Mouse (Mus musculus) heart, embryonic 11.5 days (tissue): ENCODE results near the gene Ppp1r17. TPM values are rescaled to one million over a fixed set of nuclear protein-coding genes. Genes with fewer than 3 reads are reported as not detected.

Experiments used
- ATAC-seq: fragments of 200-750 bp; cut with Nextera tagmentation; replicated peaks from 2 replicates; pipeline ENCODE4 v1.8.0; 2017; ENCODE audit warnings: moderate library complexity; ENCODE audit not compliant: insufficient number of reproducible peaks, low FRiP score, low TSS enrichment
- H3K27ac ChIP-seq: fragments of 300-500 bp; sonication (generic); 2 replicates; pipeline ENCODE4 v1.5.1; 2014; ENCODE audit warnings: mild to moderate bottlenecking, low read depth, low read length
- H3K27me3 ChIP-seq: fragments of 300-500 bp; sonication (generic); 2 replicates; pipeline ENCODE4 v1.6.1; 2014; ENCODE audit warnings: mild to moderate bottlenecking, low read length, mixed read lengths; ENCODE audit not compliant: control insufficient read depth, insufficient read depth
- H3K36me3 ChIP-seq: fragments of 300-500 bp; sonication (generic); 2 replicates; pipeline ENCODE4 v1.6.1; 2014; ENCODE audit warnings: mild to moderate bottlenecking, low read length, moderate library complexity, mixed read lengths; ENCODE audit not compliant: control insufficient read depth, insufficient read depth
- H3K4me1 ChIP-seq: fragments of 300-500 bp; sonication (generic); 2 replicates; pipeline ENCODE4 v1.6.1; 2014; ENCODE audit warnings: low read length; ENCODE audit not compliant: control insufficient read depth, insufficient read depth
- H3K4me2 ChIP-seq: fragments of 300-500 bp; sonication (generic); 2 replicates; pipeline ENCODE4 v1.6.1; 2014; ENCODE audit warnings: mild to moderate bottlenecking, moderate library complexity
- H3K4me3 ChIP-seq: fragments of 300-500 bp; sonication (generic); 2 replicates; pipeline ENCODE4 v1.5.1; 2014; ENCODE audit warnings: low read depth, low read length
- H3K9ac ChIP-seq: fragments of 300-500 bp; sonication (generic); 2 replicates; pipeline ENCODE4 v1.6.1; 2014; ENCODE audit warnings: mild to moderate bottlenecking, low read depth, low read length, moderate library complexity
- H3K9me3 ChIP-seq: fragments of 300-500 bp; sonication (generic); replicated peaks from 2 replicates; pipeline ENCODE4 v1.6.1; 2016; ENCODE audit warnings: low read length; ENCODE audit not compliant: control insufficient read depth
- WGBS: fragments of 180-500 bp; shearing (Covaris S2); extraction: QIAGEN DNeasy Blood & Tissue Kit; methylation state at CpG from one replicate; pipeline ENCODE4 v1.1.7; 2014; ENCODE audit not compliant: insufficient replicate concordance; 5-methylcytosine and 5-hydroxymethylcytosine counted together
- polyA plus RNA-seq: library from polyadenylated mRNA; unstranded; fragments of >200 nt; fragmentation: Nextera tagmentation; extraction: Ambion mirVana; gene quantifications from 2 replicates; pipeline ENCODE4 v1.2.1, GENCODE M21; 2014

Ppp1r17 gene
- polyA plus RNA-seq, 1 experiment from 2014 or later: 15.6 TPM

DNA sequence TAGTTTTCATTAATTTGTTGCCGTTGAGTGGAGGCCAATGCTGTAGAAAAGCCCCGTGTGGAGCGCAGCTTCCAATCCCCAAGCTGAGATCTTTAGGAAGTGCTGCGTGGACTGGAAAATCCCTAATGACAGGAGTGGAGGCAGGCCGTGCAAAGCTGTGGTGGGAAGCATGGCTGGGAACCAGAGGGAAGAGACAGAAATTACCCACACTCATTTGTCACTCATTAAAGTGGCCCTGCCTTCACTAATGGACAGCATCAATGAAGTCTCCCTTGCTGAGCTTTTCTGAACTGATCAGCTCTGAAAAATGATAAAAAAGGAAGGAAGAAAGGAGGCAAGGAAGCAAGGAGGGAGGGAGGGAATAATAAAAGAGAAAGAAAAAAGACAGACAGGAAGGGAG is 12.7 kb downstream of the Ppp1r17 start:
- Histone ChIP-seq H3K4me1 (no peaks in the 10 kb centered on the region), H3K27me3 (no peaks in the 10 kb centered on the region), H3K36me3 (no peaks in the 10 kb centered on the region), H3K4me2 (no peak overlapping the region), H3K9me3 (no peaks in the 10 kb centered on the region), H3K9ac (no peak overlapping the region), H3K4me3 (no peak overlapping the region), H3K27ac (no peak overlapping the region)
- ATAC-seq: no peak
- WGBS: 58% methylated on average over 5 of the region's 5 CpGs

DNA sequence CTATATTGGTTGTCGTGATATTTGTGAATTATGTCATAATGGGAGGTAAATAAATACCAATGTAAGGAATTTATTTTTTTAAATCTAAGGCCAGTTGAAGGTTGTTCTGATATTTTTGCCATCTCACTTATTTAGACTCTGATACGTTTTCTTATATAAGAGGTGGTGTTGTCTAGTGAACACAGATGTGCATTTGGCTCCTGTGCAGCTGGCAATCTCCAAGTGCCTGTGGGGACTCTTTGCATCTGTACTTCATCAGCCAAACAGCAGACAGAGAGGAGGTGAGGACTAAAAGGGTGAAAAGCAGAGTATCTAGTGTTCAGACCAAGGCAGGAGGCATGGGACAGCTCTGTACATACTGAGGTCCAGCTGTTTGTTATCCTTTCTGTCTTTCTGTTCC is 14.9 kb downstream of the Ppp1r17 start:
- H3K4me1 ChIP-seq: no peaks in the 10 kb centered on the region
- no peaks in the 10 kb centered on the region for H3K36me3 ChIP-seq
- H3K9me3 ChIP-seq: no peaks in the 10 kb centered on the region
- H3K4me2 ChIP-seq: no peak overlapping the region
- no peak overlapping the region for H3K9ac ChIP-seq
- WGBS: 75% methylated on average over 2 of the region's 2 CpGs
- ATAC-seq: no peak
- no peak overlapping the region for H3K27ac ChIP-seq
- H3K4me3 ChIP-seq: no peak overlapping the region
- no peaks in the 10 kb centered on the region for H3K27me3 ChIP-seq

DNA sequence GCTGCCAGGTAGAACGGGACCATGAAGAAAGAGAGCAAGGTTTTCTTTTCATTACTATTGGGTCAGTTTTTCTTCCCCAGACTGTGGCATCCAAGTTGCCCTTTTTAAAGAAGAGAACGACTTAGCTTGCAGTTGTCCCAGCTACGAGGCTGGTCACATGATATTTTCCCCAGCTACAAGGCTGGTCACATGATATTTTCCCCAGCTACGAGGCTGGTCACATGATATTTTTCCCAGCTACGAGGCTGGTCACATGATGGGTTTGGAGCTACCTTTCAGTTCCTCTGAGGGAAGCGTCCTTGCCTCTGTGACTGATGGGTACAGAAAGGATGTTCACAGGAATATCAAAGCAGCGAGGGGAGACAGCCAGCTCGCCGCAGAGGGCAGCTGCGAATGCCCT is 17.8 kb downstream of the Ppp1r17 start:
- Histone ChIP-seq H3K27me3 (no peaks in the 10 kb centered on the region), H3K27ac (no peak overlapping the region), H3K4me2 (no peak overlapping the region), H3K9ac (no peak overlapping the region), H3K4me3 (no peak overlapping the region), H3K4me1 (no peaks in the 10 kb centered on the region), H3K36me3 (no peaks in the 10 kb centered on the region), H3K9me3 (no peaks in the 10 kb centered on the region)
- no peak for ATAC-seq
- WGBS: 63% methylated on average over 10 of the region's 10 CpGs

DNA sequence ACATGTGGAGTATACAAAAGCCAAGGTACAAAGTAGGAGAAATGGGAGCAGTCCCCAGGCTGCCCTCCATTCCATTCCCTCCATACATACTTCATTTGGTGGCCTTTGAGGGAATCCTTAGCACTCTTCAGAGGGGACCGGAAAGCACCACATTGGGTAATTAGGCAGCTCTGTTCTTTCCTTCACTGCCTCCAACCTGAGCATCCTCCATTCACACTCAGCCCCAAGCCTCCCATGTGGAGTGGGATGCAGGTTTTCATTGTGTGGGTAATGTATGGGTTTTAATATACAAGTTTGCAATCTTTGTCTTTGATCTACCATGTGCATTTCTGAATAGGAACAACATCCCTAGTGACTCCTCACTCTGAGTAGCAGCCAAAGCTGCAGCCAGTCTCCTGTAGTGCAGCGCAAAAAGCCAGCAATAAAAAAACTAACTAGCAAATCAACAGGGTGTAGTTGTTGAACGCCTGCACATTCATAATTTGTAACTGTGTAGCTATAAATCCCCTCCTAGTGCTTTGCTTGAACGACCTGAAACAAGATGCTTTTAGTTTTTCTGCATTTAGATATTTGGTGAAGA is 22.3 kb downstream of the Ppp1r17 start:
- no peaks in the 10 kb centered on the region for H3K36me3 ChIP-seq
- no peaks in the 10 kb centered on the region for H3K27me3 ChIP-seq
- 71% methylated on average over 4 of the region's 4 CpGs for WGBS
- no peak overlapping the region for H3K27ac ChIP-seq
- no peak for ATAC-seq
- no peaks in the 10 kb centered on the region for H3K9me3 ChIP-seq
- H3K4me1 ChIP-seq: no peaks in the 10 kb centered on the region
- H3K4me3 ChIP-seq: no peak overlapping the region
- H3K9ac ChIP-seq: no peak overlapping the region
- no peak overlapping the region for H3K4me2 ChIP-seq

DNA sequence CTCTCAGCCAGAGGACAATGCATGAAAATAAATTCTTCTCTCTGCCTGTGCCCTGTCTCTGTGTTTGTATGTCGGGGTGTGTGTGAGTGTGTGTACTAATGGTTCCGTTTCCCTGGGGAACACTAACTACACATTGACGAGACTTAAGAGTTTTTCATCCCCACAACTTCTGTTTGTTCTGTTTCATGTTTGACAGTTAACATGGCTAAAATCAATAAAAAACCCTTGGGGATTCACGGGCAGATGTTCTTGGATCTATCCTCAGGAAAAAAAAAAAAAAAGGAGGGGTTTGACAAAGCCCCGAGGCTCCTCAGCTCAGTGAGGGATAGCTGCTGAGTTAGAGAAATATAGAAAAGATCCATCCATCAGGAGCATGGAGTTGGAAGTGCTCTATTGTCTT is 27.0 kb downstream of the Ppp1r17 start:
- Histone ChIP-seq H3K27ac (no peak overlapping the region), H3K9ac (no peak overlapping the region), H3K9me3 (no peaks in the 10 kb centered on the region), H3K4me2 (no peak overlapping the region), H3K36me3 (no peaks in the 10 kb centered on the region), H3K4me3 (no peak overlapping the region), H3K4me1 (no peaks in the 10 kb centered on the region), H3K27me3 (no peaks in the 10 kb centered on the region)
- 63% methylated on average over 5 of the region's 5 CpGs for WGBS
- no peak for ATAC-seq

DNA sequence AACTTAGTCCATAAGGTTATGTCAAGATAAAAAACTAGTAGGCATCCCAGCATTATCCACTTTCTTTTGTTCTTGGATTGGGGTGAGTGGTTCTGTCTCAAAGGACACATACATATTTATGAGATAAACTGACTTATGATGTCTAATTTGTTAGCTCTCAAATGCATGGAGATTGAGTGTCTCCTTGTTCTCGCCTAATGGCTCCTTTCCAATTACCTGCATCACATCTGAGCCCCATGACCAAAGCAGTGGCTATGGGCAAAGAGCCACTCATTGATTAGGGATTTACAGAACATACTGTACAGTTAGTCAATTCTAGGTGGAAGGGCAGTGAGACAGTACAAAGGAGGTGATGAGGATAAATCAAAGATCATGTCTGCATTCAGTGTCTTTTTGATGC is 27.4 kb downstream of the Ppp1r17 start:
- WGBS: 73% methylated on average over 1 of the region's 1 CpGs
- H3K27me3 ChIP-seq: no peaks in the 10 kb centered on the region
- no peak for ATAC-seq
- no peaks in the 10 kb centered on the region for H3K9me3 ChIP-seq
- no peak overlapping the region for H3K4me2 ChIP-seq
- no peak overlapping the region for H3K27ac ChIP-seq
- H3K4me3 ChIP-seq: no peak overlapping the region
- H3K9ac ChIP-seq: no peak overlapping the region
- H3K36me3 ChIP-seq: no peaks in the 10 kb centered on the region
- H3K4me1 ChIP-seq: no peaks in the 10 kb centered on the region

DNA sequence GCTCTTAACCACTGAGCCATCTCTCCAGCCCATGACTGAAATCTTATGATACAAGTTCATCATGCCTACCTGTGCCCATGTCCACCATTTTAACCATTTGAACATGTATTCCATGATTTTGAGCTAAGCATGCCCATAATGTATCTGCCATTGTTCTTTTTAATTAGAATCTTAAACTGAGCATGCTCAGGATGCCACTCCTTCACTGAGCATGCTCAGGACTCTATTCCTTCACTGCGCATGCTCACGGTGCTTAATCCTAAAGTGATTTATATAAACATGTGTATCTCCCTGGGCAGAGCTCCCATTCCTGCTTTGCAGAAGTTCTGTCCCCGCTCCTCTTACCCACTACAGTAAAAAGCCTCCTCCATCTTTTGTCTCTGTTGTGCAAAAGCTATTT is 31.3 kb downstream of the Ppp1r17 start:
- Histone ChIP-seq H3K36me3 (no peaks in the 10 kb centered on the region), H3K4me1 (no peaks in the 10 kb centered on the region), H3K4me2 (no peak overlapping the region), H3K9ac (no peak overlapping the region), H3K4me3 (no peak overlapping the region), H3K27ac (no peak overlapping the region), H3K27me3 (no peaks in the 10 kb centered on the region), H3K9me3 (0 out of 2 replicates have a peak, but pooled peaks cover 2% of the 10 kb centered on the region)
- WGBS: 89% methylated on average over 3 of the region's 3 CpGs
- ATAC-seq: no peak

DNA sequence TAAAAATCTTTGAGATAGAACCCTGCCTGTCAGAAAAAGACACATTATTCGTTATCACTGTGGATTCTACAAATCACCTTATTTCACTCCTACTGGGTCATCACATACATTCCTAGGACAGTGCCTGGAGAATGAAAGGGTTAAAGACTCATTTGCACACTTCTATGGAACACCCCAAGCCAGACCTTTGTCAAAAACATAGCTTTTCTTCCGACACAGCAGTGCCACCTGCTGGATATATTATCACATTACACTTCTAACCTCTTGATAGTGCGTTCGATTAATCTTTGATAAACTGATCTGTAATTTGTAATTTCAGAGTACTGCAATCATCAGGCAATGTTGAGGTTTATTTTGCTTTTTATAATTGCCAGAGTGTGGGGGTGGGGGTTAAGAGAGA is 31.8 kb downstream of the Ppp1r17 start:
- Histone ChIP-seq H3K9ac (no peak overlapping the region), H3K4me2 (no peak overlapping the region), H3K36me3 (no peaks in the 10 kb centered on the region), H3K27me3 (no peaks in the 10 kb centered on the region), H3K4me3 (no peak overlapping the region), H3K4me1 (no peaks in the 10 kb centered on the region), H3K27ac (no peak overlapping the region), H3K9me3 (0 out of 2 replicates have a peak, but pooled peaks cover 2% of the 10 kb centered on the region)
- no peak for ATAC-seq
- 22% methylated on average over 4 of the region's 4 CpGs for WGBS

DNA sequence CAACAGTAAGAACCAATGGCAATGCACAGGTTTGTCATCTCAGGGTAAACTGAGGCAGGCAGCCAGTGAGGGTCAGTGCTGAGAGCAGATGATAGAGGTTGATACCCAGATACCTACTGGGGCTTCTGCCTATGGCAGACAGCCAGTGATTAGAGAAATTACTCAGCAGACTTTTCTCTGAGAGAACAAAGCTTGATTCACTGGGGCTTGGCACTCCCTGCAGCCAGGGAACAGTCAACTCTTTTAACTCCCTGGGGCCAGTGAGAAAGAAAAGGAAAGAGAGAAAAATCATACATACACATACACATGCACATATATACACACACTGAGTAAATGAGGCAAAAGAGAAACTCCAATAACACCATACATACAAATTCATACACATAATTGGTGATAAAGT is 46.4 kb downstream of the Ppp1r17 start:
- H3K4me2 ChIP-seq: no peak overlapping the region
- ATAC-seq: no peak
- H3K9me3 ChIP-seq: no peaks in the 10 kb centered on the region
- no peak overlapping the region for H3K4me3 ChIP-seq
- H3K4me1 ChIP-seq: no peaks in the 10 kb centered on the region
- no peak overlapping the region for H3K9ac ChIP-seq
- no peak overlapping the region for H3K27ac ChIP-seq
- no peaks in the 10 kb centered on the region for H3K36me3 ChIP-seq
- no peaks in the 10 kb centered on the region for H3K27me3 ChIP-seq
